Mouse (Mus musculus) megakaryocyte, adult 5-6 weeks (primary cell): ENCODE results near the gene Prdm9. TPM values are rescaled to one million over a fixed set of nuclear protein-coding genes. Genes with fewer than 3 reads are reported as not detected.

Source experiments
- ATAC-seq: 2 replicates; pipeline ENCODE4 v1.8.0; 2016; ENCODE audit warnings: mild to moderate bottlenecking, inconsistent platforms; ENCODE audit not compliant: poor library complexity, severe bottlenecking
- total RNA-seq, 2 experiments: library from RNA; stranded (forward) in 1 of 2; stranded (reverse) in 1 of 2; fragments of 153-499, 151-499 nt in 1 of 2; fragments of 221-1000, 200-1000 nt in 1 of 2; gene quantifications; 2 replicates each; pipeline versions ENCODE4 v1.2.3 to v1.2.4; 2015 to 2017

Gene Prdm9
- total RNA-seq, 2 experiments from 2014 or later: 3.5 to 7.0 TPM

GRCm38 (mm10) chr17:15528887-15529286 lies 35.3 kb downstream of the Prdm9 start:
- ATAC-seq: no peak

- ATAC-seq: no peak
Measured at GRCm38 (mm10) chr17:15527811-15528136, 36.4 kb downstream of the Prdm9 start.

DNA sequence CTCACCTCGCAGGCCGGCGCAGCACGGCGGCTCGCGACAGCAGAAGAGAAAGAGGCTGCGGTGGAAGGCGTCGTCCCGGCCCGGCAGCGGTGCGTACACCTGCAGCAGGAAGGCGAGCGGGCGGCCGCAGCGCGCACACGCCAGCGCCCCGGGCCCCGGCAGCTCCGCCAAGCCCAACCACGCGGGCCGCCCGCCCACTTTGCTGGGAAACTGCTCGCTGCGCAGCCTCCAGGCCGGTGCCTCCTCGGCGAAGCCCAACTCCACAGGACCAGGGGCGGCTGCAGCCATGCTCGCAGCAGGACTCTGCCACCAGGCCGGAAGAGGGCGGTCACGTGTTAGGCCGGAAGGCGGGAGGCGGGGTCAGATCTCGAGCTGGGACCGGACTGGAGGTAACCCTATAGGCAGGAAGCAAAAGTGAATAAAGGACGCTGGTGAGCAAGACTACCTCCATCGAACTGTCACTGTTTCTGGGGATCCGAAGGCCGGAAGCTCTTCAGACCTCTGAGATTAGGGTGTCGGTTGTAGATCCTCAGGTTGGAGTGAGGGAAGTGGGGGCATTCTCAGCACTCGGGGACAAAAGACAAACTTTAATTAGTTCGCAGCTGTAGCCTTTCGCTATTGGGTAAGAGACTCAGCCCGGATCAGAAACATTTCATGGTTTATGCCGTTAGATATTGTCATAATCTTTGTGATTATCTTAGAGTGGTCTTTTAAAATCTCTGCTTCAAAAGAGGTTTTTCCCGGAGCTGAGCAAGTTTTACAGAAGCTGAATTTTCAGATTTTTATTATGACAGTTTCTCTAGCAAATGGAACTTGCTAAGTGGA lies 37.0 kb downstream of the Prdm9 start, which contains the start of gene Pdcd2:
Gene Pdcd2, minus strand, starts transcription at position 316 of the 825 bp plus-strand sequence.
- peak; percentile 96 for ATAC-seq

DNA sequence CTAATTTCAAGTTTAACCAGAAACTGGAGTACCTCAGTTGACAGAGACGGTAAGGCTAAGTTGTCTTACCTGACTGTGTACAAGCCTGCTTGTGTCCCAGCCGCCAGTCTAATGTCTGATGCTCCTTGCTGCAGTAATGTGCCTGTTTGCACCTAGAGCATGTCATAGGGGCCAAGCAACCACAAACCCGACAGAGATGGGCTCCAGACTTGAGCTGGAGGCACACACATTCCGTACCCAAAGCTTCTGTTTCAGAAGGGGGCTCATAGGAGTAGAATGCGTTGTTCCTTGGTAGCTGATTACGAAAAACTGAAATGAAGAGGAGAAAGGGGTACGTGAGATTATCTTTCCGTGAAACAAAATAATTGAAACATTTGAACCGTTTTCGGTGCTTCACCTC lies 37.9 kb downstream of the Prdm9 start:
- ATAC-seq: no peak

DNA sequence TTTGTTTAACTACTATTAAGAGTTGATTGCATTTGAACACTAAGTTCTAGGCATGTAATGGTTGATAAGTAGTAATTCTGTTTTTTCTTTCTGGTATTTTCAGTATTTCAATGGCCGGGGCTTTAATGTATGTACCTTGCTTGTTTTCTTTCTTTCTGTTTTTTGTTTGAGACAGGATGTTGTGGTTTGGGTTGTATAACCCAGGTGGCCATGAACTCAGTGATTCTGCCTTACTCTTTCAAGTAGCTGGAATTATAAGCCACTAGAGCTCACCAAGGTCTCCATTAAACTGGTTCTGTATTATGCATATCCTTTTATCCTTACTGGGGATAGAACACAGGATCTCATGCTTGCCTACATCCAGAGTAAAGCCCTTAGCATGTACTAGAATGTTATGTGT lies 45.4 kb downstream of the Prdm9 start:
- no peak for ATAC-seq

DNA sequence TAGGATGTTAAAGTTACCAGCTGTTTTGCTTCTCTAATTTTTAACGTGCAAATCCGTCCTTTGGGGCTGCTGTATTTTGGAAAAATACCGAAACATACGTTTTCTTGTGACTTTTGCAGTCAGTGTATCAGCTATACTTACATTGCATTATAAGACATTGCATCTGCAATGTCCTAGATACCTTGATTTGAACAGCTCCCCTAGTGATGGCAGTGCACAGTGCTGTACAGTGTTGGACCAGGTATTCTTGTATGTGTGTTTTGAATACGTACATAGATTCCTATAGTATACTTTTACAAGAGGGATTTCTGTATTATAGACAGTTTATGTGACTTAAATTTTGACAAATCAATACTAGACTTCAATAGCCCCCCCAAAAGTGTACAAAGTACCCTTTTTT lies 46.0 kb downstream of the Prdm9 start:
- ATAC-seq: no peak

DNA sequence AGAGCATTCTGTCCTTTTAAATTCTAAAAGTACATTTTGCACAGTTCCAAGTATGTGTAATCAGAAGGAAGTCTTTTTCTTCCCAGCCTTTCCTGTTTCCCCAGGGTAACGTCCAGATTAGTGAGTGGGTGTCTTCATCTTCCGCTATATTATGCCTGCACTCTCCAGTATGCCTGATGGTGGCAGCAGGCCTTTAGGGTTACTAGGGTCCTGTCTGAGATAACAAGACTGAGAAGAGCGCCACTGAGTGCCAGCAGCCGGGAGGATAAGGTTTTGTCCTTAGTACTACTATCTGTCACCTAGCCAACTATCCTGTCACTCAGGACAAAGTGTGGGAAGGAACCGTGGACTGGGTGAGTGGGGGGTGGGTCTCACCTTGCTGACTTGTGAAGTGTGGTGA lies 46.4 kb downstream of the Prdm9 start:
- no peak for ATAC-seq

GRCm38 (mm10) chr17:15510694-15511093 lies 53.5 kb downstream of the Prdm9 start:
- ATAC-seq: no peak

DNA sequence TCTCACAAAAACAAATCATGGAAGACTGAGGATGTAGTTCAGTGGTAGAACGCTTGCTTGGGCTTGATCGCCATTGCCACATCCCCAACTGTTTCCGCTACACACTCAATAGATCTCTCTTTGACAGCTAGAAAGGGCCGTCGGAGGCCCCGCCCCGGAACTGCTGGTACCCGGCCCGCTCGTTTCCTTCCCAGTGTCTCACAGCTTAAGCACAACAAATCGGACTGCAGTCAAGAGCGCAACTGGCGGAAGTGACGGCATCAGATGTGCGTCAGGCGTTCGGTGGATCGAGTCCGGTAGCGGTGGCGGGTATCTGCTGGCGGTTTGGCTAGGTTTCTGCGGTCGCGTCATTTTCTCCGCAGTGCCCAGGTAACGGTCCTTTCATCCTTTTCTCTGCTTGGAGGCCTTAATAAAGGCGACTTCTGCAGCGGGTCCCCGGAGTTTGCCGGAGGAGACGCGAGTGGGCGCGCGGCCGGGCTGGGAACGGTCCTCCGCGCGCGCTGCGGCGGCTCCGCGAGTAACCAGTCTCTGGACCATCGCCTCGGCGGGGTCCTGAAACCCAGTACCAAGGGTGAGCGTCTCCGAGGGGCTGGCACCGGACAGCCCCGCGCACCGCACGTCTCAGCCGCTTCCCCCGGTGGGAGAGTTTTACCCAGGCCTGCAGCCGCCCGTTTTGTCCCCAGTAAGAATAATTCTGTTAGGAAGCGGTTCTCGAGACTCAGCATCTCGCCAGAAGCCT lies 64.3 kb downstream of the Prdm9 start, which contains the start of the genes Psmb1 and Tbp:
Gene Psmb1, minus strand, starts transcription at position 96 of the 739 bp plus-strand sequence.
Gene Tbp, plus strand, starts transcription at position 233 of the 739 bp plus-strand sequence.
- peak; percentile 90 for ATAC-seq

DNA sequence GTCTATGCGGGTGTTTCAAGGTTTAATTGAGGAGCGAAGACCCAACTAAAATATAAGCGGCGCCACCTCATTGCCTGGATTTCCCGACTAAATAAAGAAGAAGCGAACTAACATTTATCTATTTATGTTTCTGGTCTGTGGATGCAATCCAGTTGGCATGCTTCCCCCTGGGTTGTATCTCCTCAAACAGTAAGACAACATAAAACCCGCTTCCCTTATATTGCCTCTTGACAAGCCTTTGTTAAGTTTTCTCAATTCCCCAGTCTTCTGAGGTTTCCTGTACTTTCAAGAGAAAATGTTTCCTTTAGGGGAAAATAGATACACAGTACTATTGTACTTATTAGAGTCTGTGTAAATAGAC lies 65.4 kb downstream of the Prdm9 start:
- ATAC-seq: no peak

- ATAC-seq: peak; percentile 85
Measured at GRCm38 (mm10) chr17:15497882-15498752, 66.0 kb downstream of the Prdm9 start.

Other genes with a start within 250 kb of the Prdm9 start
- not detected in 2 replicates for gene Dll1, start 187.5 kb downstream of the Prdm9 start, total RNA-seq (2015)
- 0.11 TPM in 1 of 2 replicates, not detected in the other for gene Dll1, start 187.5 kb downstream of the Prdm9 start, total RNA-seq (2017)
- 10.8 and 11.8 TPM in 2 replicates for gene Fam120b, start 168.2 kb downstream of the Prdm9 start, total RNA-seq (2015)
- gene Fam120b, start 168.2 kb downstream of the Prdm9 start, total RNA-seq (2017): 13.0 and 16.6 TPM in 2 replicates
- gene Psmb1, start 64.6 kb downstream of the Prdm9 start, total RNA-seq (2015): 147 and 148 TPM in 2 replicates
- 126 and 144 TPM in 2 replicates for gene Psmb1, start 64.6 kb downstream of the Prdm9 start, total RNA-seq (2017)
- 65.2 and 68.3 TPM in 2 replicates for gene Tbp, start 64.5 kb downstream of the Prdm9 start, total RNA-seq (2015)
- gene Tbp, start 64.5 kb downstream of the Prdm9 start, total RNA-seq (2017): 42.1 and 50.2 TPM in 2 replicates
- gene Pdcd2, start 37.1 kb downstream of the Prdm9 start, total RNA-seq (2015): 33.8 and 35.0 TPM in 2 replicates
- 30.7 and 48.8 TPM in 2 replicates for gene Pdcd2, start 37.1 kb downstream of the Prdm9 start, total RNA-seq (2017)
- 30.8 and 32.4 TPM in 2 replicates for gene Chd1, start 140.6 kb upstream of the Prdm9 start, total RNA-seq (2015)
- gene Chd1, start 140.6 kb upstream of the Prdm9 start, total RNA-seq (2017): 51.3 and 52.3 TPM in 2 replicates